Mouse (Mus musculus) liver, embryonic 12.5 days (tissue): ENCODE data around the gene Zdhhc13. TPM values are rescaled to one million over a fixed set of nuclear protein-coding genes. Genes with fewer than 3 reads are reported as not detected.
A peak's percentile ranks its signal among the peaks of the same experiment; 100 is the strongest.

Source experiments
- ATAC-seq: fragments of 200-750 bp; cut with Nextera tagmentation; 2 replicates; pipeline ENCODE4 v1.8.0; 2017; ENCODE audit warnings: moderate number of reproducible peaks, mild to moderate bottlenecking, moderate library complexity
- H3K27ac ChIP-seq: fragments of 300-500 bp; sonication (generic); 2 replicates; pipeline ENCODE4 v1.5.1; 2016; ENCODE audit warnings: mild to moderate bottlenecking
- H3K27me3 ChIP-seq: fragments of 300-500 bp; sonication (generic); replicated peaks from 2 replicates; pipeline ENCODE4 v1.6.1; 2016; ENCODE audit warnings: mild to moderate bottlenecking, moderate library complexity
- H3K36me3 ChIP-seq: fragments of 300-500 bp; sonication (generic); 2 replicates; pipeline ENCODE4 v1.6.1; 2016; ENCODE audit warnings: mild to moderate bottlenecking, moderate library complexity
- H3K4me1 ChIP-seq: fragments of 300-500 bp; sonication (generic); 2 replicates; pipeline ENCODE4 v1.6.1; 2016
- H3K4me2 ChIP-seq: fragments of 300-500 bp; sonication (generic); 2 replicates; pipeline ENCODE4 v1.6.1; 2016; ENCODE audit warnings: mild to moderate bottlenecking, moderate library complexity
- H3K4me3 ChIP-seq: fragments of 300-500 bp; sonication (generic); 2 replicates; pipeline ENCODE4 v1.5.1; 2016; ENCODE audit warnings: mild to moderate bottlenecking, moderate library complexity
- H3K9ac ChIP-seq: fragments of 300-500 bp; sonication (generic); 2 replicates; pipeline ENCODE4 v1.6.1; 2016; ENCODE audit warnings: mild to moderate bottlenecking, moderate library complexity
- H3K9me3 ChIP-seq: fragments of 300-500 bp; sonication (generic); replicated peaks from 2 replicates; pipeline ENCODE4 v1.6.1; 2016; ENCODE audit warnings: mild to moderate bottlenecking, moderate library complexity
- WGBS: fragments of 180-500 bp; shearing (Covaris S2); methylation state at CpG from one replicate; pipeline ENCODE4 v1.1.7; 2016; ENCODE audit not compliant: insufficient replicate concordance; 5-methylcytosine and 5-hydroxymethylcytosine counted together
- polyA plus RNA-seq: library from polyadenylated mRNA; unstranded; fragments of >200 nt; fragmentation: Nextera tagmentation; extraction: Ambion mirVana; gene quantifications from 2 replicates; pipeline ENCODE4 v1.2.1, GENCODE M21; 2016

Gene Zdhhc13
- polyA plus RNA-seq, 1 experiment from 2014 or later: 22.5 TPM

DNA sequence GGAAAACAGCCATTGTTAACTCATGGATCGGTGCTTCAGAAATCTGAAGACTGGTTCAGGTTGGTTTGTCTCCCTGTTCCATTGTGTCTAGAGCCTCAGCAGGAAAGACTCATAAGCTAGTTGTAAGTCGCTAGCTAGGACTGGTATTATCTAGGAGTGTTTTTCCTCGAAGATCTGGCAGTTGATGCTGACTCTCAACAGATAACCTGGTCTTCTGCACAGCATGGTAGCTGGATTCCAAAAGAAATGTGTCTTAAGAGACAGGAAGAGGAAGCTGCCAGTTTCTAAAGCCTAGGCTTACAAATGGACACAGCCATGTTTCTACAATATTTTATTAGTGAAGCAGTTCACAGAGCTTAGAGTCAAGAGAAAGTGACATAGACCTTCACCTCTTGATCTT is 2.6 kb downstream of the Zdhhc13 start:
- ATAC-seq: no peak
- H3K27ac ChIP-seq: no peak overlapping the region
- no peak overlapping the region for H3K9ac ChIP-seq
- H3K4me1 ChIP-seq: peaks cover 35% of the 10 kb centered on the region
- H3K9me3 ChIP-seq: no peaks in the 10 kb centered on the region
- 0 out of 2 replicates have a peak overlapping the region, but pooled peaks have one; percentile 1 for H3K4me2 ChIP-seq
- 46% methylated on average over 3 of the region's 3 CpGs for WGBS
- peaks cover 11% of the 10 kb centered on the region; the same call in 1 of the 2 replicates for H3K36me3 ChIP-seq
- no peak overlapping the region for H3K4me3 ChIP-seq
- no peaks in the 10 kb centered on the region for H3K27me3 ChIP-seq

DNA sequence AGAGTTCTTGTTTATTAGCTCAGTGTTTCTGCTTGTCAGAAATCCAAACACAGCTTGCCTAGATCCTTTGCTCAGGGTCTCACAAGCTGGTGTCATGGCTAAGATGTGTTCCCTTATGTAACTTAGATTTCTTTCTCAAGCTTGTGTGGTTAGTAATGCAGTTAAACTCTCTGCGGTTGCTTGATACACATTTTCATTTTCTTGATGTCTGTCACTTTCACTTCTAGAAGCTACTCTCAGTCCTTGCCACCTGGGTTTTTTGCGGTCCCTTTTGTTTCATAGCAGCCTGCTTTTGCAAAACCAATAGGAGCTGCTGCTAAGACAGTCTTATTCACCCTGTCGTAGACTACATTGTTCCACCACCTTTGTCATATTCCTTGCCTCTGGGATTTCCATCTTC is 6.3 kb downstream of the Zdhhc13 start:
- Histone ChIP-seq H3K27me3 (no peaks in the 10 kb centered on the region), H3K36me3 (peaks cover 33% of the 10 kb centered on the region), H3K4me1 (peaks cover 24% of the 10 kb centered on the region), H3K27ac (no peak overlapping the region), H3K4me3 (no peak overlapping the region), H3K9me3 (no peaks in the 10 kb centered on the region), H3K4me2 (no peak overlapping the region), H3K9ac (no peak overlapping the region)
- no peak for ATAC-seq
- WGBS: 83% methylated on average over 3 of the region's 3 CpGs

- peaks cover 70% of the 10 kb centered on the region for H3K36me3 ChIP-seq
- no peaks in the 10 kb centered on the region for H3K4me1 ChIP-seq
- no peak overlapping the region for H3K27ac ChIP-seq
- no peak overlapping the region for H3K4me2 ChIP-seq
- H3K4me3 ChIP-seq: no peak overlapping the region
- 83% methylated on average over 7 of the region's 7 CpGs for WGBS
- H3K27me3 ChIP-seq: no peaks in the 10 kb centered on the region
- H3K9ac ChIP-seq: no peak overlapping the region
- no peak for ATAC-seq
- H3K9me3 ChIP-seq: no peaks in the 10 kb centered on the region
Observed at GRCm38 (mm10) chr7:48803381-48803780, 14.6 kb downstream of the Zdhhc13 start.

- WGBS: 77% methylated on average over 4 of the region's 4 CpGs
- Histone ChIP-seq H3K27me3 (no peaks in the 10 kb centered on the region), H3K36me3 (peaks cover 75% of the 10 kb centered on the region), H3K4me1 (no peaks in the 10 kb centered on the region), H3K9me3 (no peaks in the 10 kb centered on the region), H3K9ac (no peak overlapping the region), H3K27ac (no peak overlapping the region), H3K4me3 (no peak overlapping the region), H3K4me2 (no peak overlapping the region)
- no peak for ATAC-seq
Observed at GRCm38 (mm10) chr7:48806587-48806986, 17.8 kb downstream of the Zdhhc13 start.

- H3K36me3 ChIP-seq: peaks cover 66% of the 10 kb centered on the region
- ATAC-seq: no peak
Observed at GRCm38 (mm10) chr7:48810652-48811051, 21.8 kb downstream of the Zdhhc13 start.

DNA sequence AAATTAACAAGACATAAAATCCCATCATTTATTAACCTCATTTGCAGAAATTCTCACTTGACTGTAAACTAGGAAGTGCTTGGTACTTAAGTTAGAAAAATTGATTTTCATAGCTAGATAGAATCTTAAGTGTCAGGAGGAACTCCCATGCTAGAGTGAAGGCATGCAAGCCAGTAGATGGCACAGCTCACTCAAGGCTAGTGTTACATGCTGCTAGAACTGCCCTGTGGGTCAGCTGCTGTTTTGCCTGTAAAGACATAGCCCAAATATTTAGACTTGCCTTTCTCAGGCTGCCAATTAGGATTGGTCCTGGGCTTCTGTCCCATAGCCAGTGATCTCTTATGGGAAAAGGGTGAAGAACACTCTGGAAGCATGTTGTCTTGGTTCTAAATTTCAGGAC is 23.6 kb downstream of the Zdhhc13 start:
- H3K4me1 ChIP-seq: no peaks in the 10 kb centered on the region
- H3K9ac ChIP-seq: no peak overlapping the region
- H3K9me3 ChIP-seq: no peaks in the 10 kb centered on the region
- ATAC-seq: no peak
- no peak overlapping the region for H3K4me2 ChIP-seq
- peaks cover 68% of the 10 kb centered on the region for H3K36me3 ChIP-seq
- no peak overlapping the region for H3K27ac ChIP-seq
- H3K4me3 ChIP-seq: no peak overlapping the region
- H3K27me3 ChIP-seq: no peaks in the 10 kb centered on the region

More at GRCm38 (mm10) chr7:48810652-48811051, 21.8 kb downstream of the Zdhhc13 start:
- WGBS: 93% methylated on average over 1 of the region's 1 CpGs
- no peaks in the 10 kb centered on the region for H3K27me3 ChIP-seq
- H3K27ac ChIP-seq: no peak overlapping the region
- no peaks in the 10 kb centered on the region for H3K4me1 ChIP-seq
- H3K9me3 ChIP-seq: no peaks in the 10 kb centered on the region
- no peak overlapping the region for H3K4me3 ChIP-seq
- H3K4me2 ChIP-seq: no peak overlapping the region
- H3K9ac ChIP-seq: no peak overlapping the region

- H3K36me3 ChIP-seq: peaks cover 71% of the 10 kb centered on the region
- WGBS: 75% methylated on average over 1 of the region's 1 CpGs
- H3K4me3 ChIP-seq: no peak overlapping the region
- ATAC-seq: no peak
- no peaks in the 10 kb centered on the region for H3K27me3 ChIP-seq
- no peak overlapping the region for H3K4me2 ChIP-seq
- H3K4me1 ChIP-seq: no peaks in the 10 kb centered on the region
- no peak overlapping the region for H3K27ac ChIP-seq
- H3K9me3 ChIP-seq: no peaks in the 10 kb centered on the region
- no peak overlapping the region for H3K9ac ChIP-seq
Observed at GRCm38 (mm10) chr7:48813594-48813993, 24.8 kb downstream of the Zdhhc13 start.

DNA sequence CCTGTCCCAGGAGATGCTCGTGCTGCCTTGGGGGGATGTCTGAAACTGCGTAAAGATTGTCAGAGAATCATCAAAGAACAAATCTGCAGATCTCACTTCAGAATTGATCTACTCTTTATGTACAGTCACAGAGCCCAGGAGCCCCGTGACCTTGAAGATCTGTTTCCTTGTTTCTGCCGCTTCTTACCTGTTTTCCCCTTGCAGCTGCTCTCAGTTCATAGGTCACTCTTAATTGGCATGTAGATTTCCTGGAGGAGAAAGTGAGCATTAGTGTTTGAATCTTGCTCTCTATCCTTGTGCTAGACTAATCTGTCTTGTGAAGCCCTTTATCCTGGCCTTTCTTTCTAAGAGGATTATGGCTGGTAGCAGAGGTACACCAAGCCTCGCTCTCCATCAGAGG is 32.9 kb downstream of the Zdhhc13 start:
- H3K36me3 ChIP-seq: peaks cover 98% of the 10 kb centered on the region
- no peak overlapping the region for H3K9ac ChIP-seq
- H3K4me3 ChIP-seq: no peak overlapping the region
- ATAC-seq: no peak
- no peaks in the 10 kb centered on the region for H3K9me3 ChIP-seq
- H3K27ac ChIP-seq: no peak overlapping the region
- WGBS: 90% methylated on average over 5 of the region's 5 CpGs
- H3K4me1 ChIP-seq: no peaks in the 10 kb centered on the region
- H3K27me3 ChIP-seq: no peaks in the 10 kb centered on the region
- H3K4me2 ChIP-seq: no peak overlapping the region

DNA sequence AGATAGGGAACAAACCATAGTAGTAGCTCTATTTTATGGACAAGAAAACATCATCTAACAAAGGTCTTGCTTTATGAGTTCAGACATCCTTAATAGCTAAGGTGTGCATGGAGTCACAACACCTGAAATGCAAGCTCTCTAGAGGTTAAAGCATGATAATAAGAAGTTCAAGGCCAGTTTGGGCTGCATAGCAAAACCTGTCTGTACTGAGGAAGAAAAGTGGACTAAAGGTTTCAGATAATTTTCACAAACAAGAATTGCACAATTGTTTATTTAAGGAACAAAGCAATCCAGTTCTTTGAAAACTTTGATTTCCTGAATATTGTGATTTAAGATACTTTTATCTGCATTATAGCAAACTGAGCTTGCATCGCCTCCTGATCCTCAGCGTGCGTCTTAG is 34.8 kb downstream of the Zdhhc13 start:
- Histone ChIP-seq H3K4me3 (no peak overlapping the region), H3K4me1 (no peaks in the 10 kb centered on the region), H3K27me3 (no peaks in the 10 kb centered on the region), H3K9ac (no peak overlapping the region), H3K9me3 (no peaks in the 10 kb centered on the region), H3K4me2 (no peak overlapping the region), H3K27ac (no peak overlapping the region), H3K36me3 (peaks cover 92% of the 10 kb centered on the region)
- WGBS: 77% methylated on average over 3 of the region's 3 CpGs
- ATAC-seq: no peak

DNA sequence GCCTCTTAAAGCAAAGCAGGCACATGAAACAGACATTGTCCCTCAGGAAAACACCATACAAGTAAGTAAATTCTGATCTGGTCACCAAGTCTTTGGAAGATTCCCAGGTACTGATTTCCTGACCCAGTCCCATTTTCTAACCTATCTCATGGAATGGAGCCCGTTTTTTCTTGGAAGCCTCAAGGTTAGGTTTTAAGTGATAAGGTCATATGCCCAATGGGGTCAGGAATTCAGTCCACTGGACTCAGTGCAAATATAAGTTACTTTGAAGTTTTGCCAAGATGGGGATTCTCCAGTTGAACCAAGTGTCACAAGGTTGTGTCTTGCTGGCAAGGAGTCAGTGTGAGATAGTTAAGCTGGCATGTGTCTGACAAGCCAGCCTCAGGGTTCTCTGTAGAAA is 35.9 kb downstream of the Zdhhc13 start:
- Histone ChIP-seq H3K27ac (no peak overlapping the region), H3K9me3 (no peaks in the 10 kb centered on the region), H3K4me3 (no peak overlapping the region), H3K9ac (no peak overlapping the region), H3K4me1 (peaks cover 8% of the 10 kb centered on the region), H3K36me3 (peaks cover 81% of the 10 kb centered on the region), H3K27me3 (no peaks in the 10 kb centered on the region), H3K4me2 (no peak overlapping the region)
- ATAC-seq: no peak
- 74% methylated on average over 1 of the region's 1 CpGs for WGBS

- no peak overlapping the region for H3K9ac ChIP-seq
- H3K4me3 ChIP-seq: no peak overlapping the region
- no peak overlapping the region for H3K4me2 ChIP-seq
- no peaks in the 10 kb centered on the region for H3K9me3 ChIP-seq
- no peak overlapping the region for H3K27ac ChIP-seq
- no peak for ATAC-seq
- H3K36me3 ChIP-seq: peaks cover 76% of the 10 kb centered on the region
- 76% methylated on average over 6 of the region's 6 CpGs for WGBS
- H3K27me3 ChIP-seq: no peaks in the 10 kb centered on the region
- peaks cover 8% of the 10 kb centered on the region for H3K4me1 ChIP-seq
Observed at GRCm38 (mm10) chr7:48825170-48825569, 36.4 kb downstream of the Zdhhc13 start.

- no peak for ATAC-seq
- no peaks in the 10 kb centered on the region for H3K9me3 ChIP-seq
- H3K27me3 ChIP-seq: no peaks in the 10 kb centered on the region
- H3K27ac ChIP-seq: no peak overlapping the region
- no peak overlapping the region for H3K9ac ChIP-seq
- peaks cover 16% of the 10 kb centered on the region for H3K4me1 ChIP-seq
- H3K4me3 ChIP-seq: no peak overlapping the region
- H3K36me3 ChIP-seq: peaks cover 36% of the 10 kb centered on the region
- H3K4me2 ChIP-seq: no peak overlapping the region
- WGBS: 53% methylated on average over 5 of the region's 5 CpGs
Observed at GRCm38 (mm10) chr7:48829177-48829910, 40.5 kb downstream of the Zdhhc13 start.

DNA sequence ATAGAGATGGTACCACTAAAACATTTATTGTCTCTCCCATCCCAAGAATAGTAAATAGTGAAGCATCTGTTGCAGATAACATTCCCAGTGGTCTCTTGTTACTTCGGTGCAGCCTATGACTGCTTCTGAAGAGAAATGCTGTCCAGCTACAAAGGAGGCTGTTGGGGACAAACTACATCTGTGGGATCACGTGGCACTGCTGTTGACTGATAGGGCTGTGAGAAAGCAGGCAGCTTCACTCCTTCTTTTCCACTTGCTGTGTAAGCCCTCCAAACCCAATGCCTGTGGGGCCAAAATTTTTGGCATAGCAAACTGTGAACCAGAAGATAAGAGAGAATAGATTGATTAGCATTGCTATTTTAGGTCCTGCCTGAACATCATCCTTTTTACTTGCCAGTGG is 41.6 kb downstream of the Zdhhc13 start:
- no peak for ATAC-seq
- Histone ChIP-seq H3K27me3 (no peaks in the 10 kb centered on the region), H3K27ac (no peak overlapping the region), H3K9me3 (no peaks in the 10 kb centered on the region), H3K36me3 (peaks cover 25% of the 10 kb centered on the region), H3K4me1 (peaks cover 16% of the 10 kb centered on the region), H3K4me3 (no peak overlapping the region), H3K9ac (no peak overlapping the region), H3K4me2 (no peak overlapping the region)
- 18% methylated on average over 2 of the region's 2 CpGs for WGBS
